Comparison of ENCODE assay signal across 8 mouse cellular contexts in the genomic region with DNA sequence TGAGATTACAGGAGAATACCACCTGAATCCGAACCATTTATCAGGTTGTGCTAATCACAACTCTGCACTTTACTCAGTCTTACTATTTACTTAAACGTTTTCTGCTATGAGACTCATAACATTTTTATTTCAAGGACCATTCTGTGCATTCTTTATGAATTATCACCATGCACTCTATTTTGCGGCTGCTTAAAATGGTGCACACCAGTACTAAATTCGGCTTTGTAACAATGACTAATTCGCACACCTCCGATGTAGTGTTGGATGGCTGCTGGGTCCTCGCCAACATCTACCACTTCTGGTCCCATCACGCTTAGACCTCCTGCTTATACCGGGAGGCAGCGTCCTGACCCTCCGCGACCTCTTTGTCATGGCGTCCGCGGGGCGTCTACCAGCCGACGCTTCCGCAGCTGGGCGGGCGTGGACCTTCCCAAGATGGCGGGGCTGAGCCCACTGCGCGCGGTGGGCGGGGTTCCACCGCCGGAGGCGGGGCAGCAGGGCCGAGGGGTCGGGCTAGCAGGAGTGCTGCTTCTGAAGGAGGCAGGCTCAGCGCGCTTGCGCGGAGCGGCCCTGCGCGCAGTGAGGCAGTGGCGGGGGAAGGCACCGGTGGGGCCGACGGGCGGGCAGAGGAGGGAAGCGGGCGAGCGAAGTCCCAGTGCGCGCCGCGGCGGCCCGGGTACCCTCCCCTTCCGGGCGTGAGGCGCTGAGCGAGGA. TPM values are rescaled to one million over a fixed set of nuclear protein-coding genes. Genes with fewer than 3 reads are reported as not detected.
DNase-seq lines count a peak whose midpoint lies in the region; ATAC-seq and TF ChIP-seq lines count a peak whose summit lies in the region.

A gene (plus strand): TSS at position 590 of the 714 bp plus-strand sequence.

- 2% methylated on average over 51 of the region's 56 CpGs for WGBS in hindbrain, postnatal 0 days

- H3K9ac ChIP-seq in hindbrain, postnatal 0 days (replicated peaks; ENCODE audit: low read length) = peak within 1 kb of the TSS; percentile 94

- no peaks in the 10 kb centered on the region for H3K36me3 ChIP-seq in hindbrain, postnatal 0 days (ENCODE audit: insufficient read depth, low read length)

- peak within 1 kb of the TSS; percentile 99 for H3K27ac ChIP-seq in gastrocnemius, adult 2 months
- peak within 1 kb of the TSS; percentile 97 for H3K27ac ChIP-seq in hindbrain, postnatal 0 days
- H3K27ac ChIP-seq in left cerebral cortex, adult 2 months = peak within 1 kb of the TSS; percentile 98

- TF ChIP-seq CTCF in gastrocnemius, adult 2 months (IDR thresholded peaks at IDR 0.05) = 0 out of 2 replicates have a peak, but pooled peaks have one; percentile 4
- TF ChIP-seq CTCF in hindbrain, postnatal 0 days (IDR thresholded peaks at IDR 0.05; ENCODE audit: low read depth) = no peak
- TF ChIP-seq CTCF in left cerebral cortex, adult 2 months (IDR thresholded peaks at IDR 0.05) = no peak; the same call in 1 of the 2 replicates

- H3K4me3 ChIP-seq in gastrocnemius, adult 2 months = peak within 1 kb of the TSS; percentile 98
- H3K4me3 ChIP-seq in hindbrain, postnatal 0 days (ENCODE audit: low read length) = peak within 1 kb of the TSS; percentile 99
- peak within 1 kb of the TSS; percentile 79 for H3K4me3 ChIP-seq in left cerebral cortex, adult 2 months

- intact Hi-C loops in gastrocnemius, adult 2 months (cut with DNase I) = loop anchor here (2.0 kb wide), 1 partner anchor 24 kb away; no protein-coding TSS in a partner anchor
- intact Hi-C loops in left cerebral cortex, adult 2 months (cut with DNase I) = loop anchor here (2.0 to 5.0 kb wide), 3 partner anchors 84 to 190 kb away; a partner anchor contains a TSS

- peak within 1 kb of the TSS; percentile 65 for H3K4me2 ChIP-seq in hindbrain, postnatal 0 days (ENCODE audit: low read depth, low read length)

- peak; percentile 87 for ATAC-seq in common myeloid progenitor, adult 5-6 weeks (replicated peaks; ENCODE audit: low read depth, poor library complexity, severe bottlenecking)
- ATAC-seq in hindbrain, postnatal 0 days = peak; percentile 96
- peak; percentile 89 for ATAC-seq in megakaryocyte, adult 5-6 weeks (ENCODE audit: poor library complexity, severe bottlenecking)

- H3K27me3 ChIP-seq in hindbrain, postnatal 0 days (ENCODE audit: insufficient read depth, low read length) = no peaks in the 10 kb centered on the region

- no peaks in the 10 kb centered on the region for H3K9me3 ChIP-seq in hindbrain, postnatal 0 days (ENCODE audit: low read length)

- DNase-seq in ZHBTc4 (ENCODE audit: low read depth, low spot score) = peak; percentile 100
- DNase-seq in gastrocnemius, adult 2 months = peak; percentile 99
- DNase-seq in hindbrain, postnatal 0 days (ENCODE audit: low spot score) = peak; percentile 99
- peak; percentile 97 to 99 for DNase-seq in left cerebral cortex, adult 2 months (ENCODE audit: extremely low spot score in 1 of 2, low spot score in 2 of 2)
- peak; percentile 94 to 96 for DNase-seq in right cerebral cortex, adult 2 months (ENCODE audit: low spot score in 2 of 2)
- peak; percentile 98 for DNase-seq in urinary bladder, postnatal 14 days (ENCODE audit: low spot score)

- H3K4me1 ChIP-seq in hindbrain, postnatal 0 days (ENCODE audit: insufficient read depth, low read length) = no peaks in the 10 kb centered on the region

RNA-seq across cellular contexts. Expression of the gene that starts here (rescaled TPM):
- 37.2 and 41.3 TPM in 2 replicates for total RNA-seq in common myeloid progenitor, adult 5-6 weeks (2017)
- total RNA-seq in gastrocnemius, adult 2 months (2021) = 10 to 100 TPM; 76.3 to 87.6 TPM
- total RNA-seq in hindbrain, postnatal 0 days (2014; rRNA removed) = 32.0 and 40.1 TPM in 2 replicates
- 65.4 and 68.1 TPM in 2 replicates for polyA plus RNA-seq in hindbrain, postnatal 0 days (2015; fragmentation: Nextera tagmentation; extraction: Ambion mirVana)
- total RNA-seq in left cerebral cortex, adult 2 months (2021) = 10 to 100 TPM; 51.2 to 52.2 TPM
- total RNA-seq in megakaryocyte, adult 5-6 weeks (2015) = 36.3 and 41.5 TPM in 2 replicates
- 22.4 and 28.0 TPM in 2 replicates for total RNA-seq in megakaryocyte, adult 5-6 weeks (2017)

Comparison
In these comparisons a context has a peak if more than half of its experiments do, and no peak if none do; other contexts are left out.
1. Peak in every context shown above with its lines: DNase-seq, ATAC-seq, H3K4me3 ChIP-seq and H3K27ac ChIP-seq.